Mouse (Mus musculus): ENCODE measurements around the gene Pdzd2. TPM values are rescaled to one million over a fixed set of nuclear protein-coding genes. Genes with fewer than 3 reads are reported as not detected.
A peak's percentile ranks its signal among the peaks of the same experiment; 100 is the strongest.

Pdzd2 gene
- polyA plus RNA-seq, 1 experiment from 2014 or later = 19.2 TPM

GRCm38 (mm10) chr15:12579196-12579595 is 160.5 kb downstream of the Pdzd2 start:
- no peaks in the 10 kb centered on the region for H3K9me3 ChIP-seq (replicated peaks; ENCODE audit: control insufficient read depth, low read length)
- no peak overlapping the region for H3K4me3 ChIP-seq (ENCODE audit: low read length)
- no peak overlapping the region for H3K4me2 ChIP-seq (ENCODE audit: low read depth, low read length)
- H3K36me3 ChIP-seq (ENCODE audit: control insufficient read depth, insufficient read depth) = no peaks in the 10 kb centered on the region
- no peak overlapping the region for H3K27ac ChIP-seq (ENCODE audit: low read length)
- ATAC-seq (replicated peaks; ENCODE audit: extremely low read depth, insufficient read depth, low FRiP score) = no peak
- H3K9ac ChIP-seq (ENCODE audit: low read length) = no peak overlapping the region
- peaks cover 4% of the 10 kb centered on the region for H3K4me1 ChIP-seq (ENCODE audit: control insufficient read depth, insufficient read depth, low read length)
- WGBS = 59% methylated on average over 6 of the region's 6 CpGs
- H3K27me3 ChIP-seq (ENCODE audit: control insufficient read depth, insufficient read depth, low read length) = no peaks in the 10 kb centered on the region

GRCm38 (mm10) chr15:12578276-12578675 is 161.4 kb downstream of the Pdzd2 start:
- no peaks in the 10 kb centered on the region for H3K36me3 ChIP-seq (ENCODE audit: control insufficient read depth, insufficient read depth)
- H3K4me1 ChIP-seq (ENCODE audit: control insufficient read depth, insufficient read depth, low read length) = peaks cover 4% of the 10 kb centered on the region
- no peaks in the 10 kb centered on the region for H3K27me3 ChIP-seq (ENCODE audit: control insufficient read depth, insufficient read depth, low read length)
- H3K4me3 ChIP-seq (ENCODE audit: low read length) = no peak overlapping the region
- WGBS = 57% methylated on average over 5 of the region's 5 CpGs
- H3K27ac ChIP-seq (ENCODE audit: low read length) = no peak overlapping the region
- H3K4me2 ChIP-seq (ENCODE audit: low read depth, low read length) = no peak overlapping the region
- no peak overlapping the region for H3K9ac ChIP-seq (ENCODE audit: low read length)
- ATAC-seq (replicated peaks; ENCODE audit: extremely low read depth, insufficient read depth, low FRiP score) = no peak
- H3K9me3 ChIP-seq (replicated peaks; ENCODE audit: control insufficient read depth, low read length) = no peaks in the 10 kb centered on the region

GRCm38 (mm10) chr15:12577715-12578114 is 162.0 kb downstream of the Pdzd2 start:
- Histone ChIP-seq H3K4me2 (ENCODE audit: low read depth, low read length) (no peak overlapping the region; the same call in 1 of the 2 replicates), H3K36me3 (ENCODE audit: control insufficient read depth, insufficient read depth) (no peaks in the 10 kb centered on the region), H3K27me3 (ENCODE audit: control insufficient read depth, insufficient read depth, low read length) (no peaks in the 10 kb centered on the region), H3K4me3 (ENCODE audit: low read length) (no peak overlapping the region), H3K27ac (ENCODE audit: low read length) (no peak overlapping the region), H3K9ac (ENCODE audit: low read length) (peak overlapping the region; percentile 3; the same call in 1 of the 2 replicates), H3K4me1 (ENCODE audit: control insufficient read depth, insufficient read depth, low read length) (peaks cover 4% of the 10 kb centered on the region), H3K9me3 (replicated peaks; ENCODE audit: control insufficient read depth, low read length) (no peaks in the 10 kb centered on the region)
- WGBS = 63% methylated on average over 6 of the region's 6 CpGs
- ATAC-seq (replicated peaks; ENCODE audit: extremely low read depth, insufficient read depth, low FRiP score) = no peak

GRCm38 (mm10) chr15:12577054-12577696 is 162.5 kb downstream of the Pdzd2 start:
- no peaks in the 10 kb centered on the region for H3K9me3 ChIP-seq (replicated peaks; ENCODE audit: control insufficient read depth, low read length)
- 28% methylated on average over 11 of the region's 11 CpGs for WGBS
- no peak overlapping the region for H3K27ac ChIP-seq (ENCODE audit: low read length)
- no peaks in the 10 kb centered on the region for H3K27me3 ChIP-seq (ENCODE audit: control insufficient read depth, insufficient read depth, low read length)
- no peak overlapping the region for H3K4me3 ChIP-seq (ENCODE audit: low read length)
- H3K4me1 ChIP-seq (ENCODE audit: control insufficient read depth, insufficient read depth, low read length) = peaks cover 4% of the 10 kb centered on the region
- H3K4me2 ChIP-seq (ENCODE audit: low read depth, low read length) = peak overlapping the region; percentile 28; the same call in 1 of the 2 replicates
- peak; percentile 61 for ATAC-seq (replicated peaks; ENCODE audit: extremely low read depth, insufficient read depth, low FRiP score)
- no peaks in the 10 kb centered on the region for H3K36me3 ChIP-seq (ENCODE audit: control insufficient read depth, insufficient read depth)
- peak overlapping the region; percentile 3; the same call in 1 of the 2 replicates for H3K9ac ChIP-seq (ENCODE audit: low read length)

- no peak overlapping the region for H3K4me3 ChIP-seq (ENCODE audit: low read length)
- H3K27me3 ChIP-seq (ENCODE audit: control insufficient read depth, insufficient read depth, low read length) = no peaks in the 10 kb centered on the region
- H3K4me2 ChIP-seq (ENCODE audit: low read depth, low read length) = no peak overlapping the region
- no peaks in the 10 kb centered on the region for H3K9me3 ChIP-seq (replicated peaks; ENCODE audit: control insufficient read depth, low read length)
- no peaks in the 10 kb centered on the region for H3K36me3 ChIP-seq (ENCODE audit: control insufficient read depth, insufficient read depth)
- no peak overlapping the region for H3K27ac ChIP-seq (ENCODE audit: low read length)
- H3K4me1 ChIP-seq (ENCODE audit: control insufficient read depth, insufficient read depth, low read length) = peaks cover 4% of the 10 kb centered on the region
- H3K9ac ChIP-seq (ENCODE audit: low read length) = no peak overlapping the region
- 68% methylated on average over 3 of the region's 3 CpGs for WGBS
- ATAC-seq (replicated peaks; ENCODE audit: extremely low read depth, insufficient read depth, low FRiP score) = no peak
These were observed 166.1 kb downstream of the Pdzd2 start for GRCm38 (mm10) chr15:12573621-12574020.

GRCm38 (mm10) chr15:12571168-12571567 is 168.6 kb downstream of the Pdzd2 start:
- H3K27me3 ChIP-seq (ENCODE audit: control insufficient read depth, insufficient read depth, low read length) = no peaks in the 10 kb centered on the region
- no peaks in the 10 kb centered on the region for H3K9me3 ChIP-seq (replicated peaks; ENCODE audit: control insufficient read depth, low read length)
- no peak for ATAC-seq (replicated peaks; ENCODE audit: extremely low read depth, insufficient read depth, low FRiP score)
- peaks cover 6% of the 10 kb centered on the region for H3K4me1 ChIP-seq (ENCODE audit: control insufficient read depth, insufficient read depth, low read length)
- H3K4me2 ChIP-seq (ENCODE audit: low read depth, low read length) = no peak overlapping the region
- H3K27ac ChIP-seq (ENCODE audit: low read length) = no peak overlapping the region
- H3K4me3 ChIP-seq (ENCODE audit: low read length) = no peak overlapping the region
- 58% methylated on average over 4 of the region's 4 CpGs for WGBS
- H3K36me3 ChIP-seq (ENCODE audit: control insufficient read depth, insufficient read depth) = no peaks in the 10 kb centered on the region
- no peak overlapping the region for H3K9ac ChIP-seq (ENCODE audit: low read length)

GRCm38 (mm10) chr15:12566637-12567440 is 172.9 kb downstream of the Pdzd2 start:
- no peak overlapping the region for H3K4me3 ChIP-seq (ENCODE audit: low read length)
- WGBS = 53% methylated on average over 11 of the region's 11 CpGs
- peaks cover 6% of the 10 kb centered on the region for H3K4me1 ChIP-seq (ENCODE audit: control insufficient read depth, insufficient read depth, low read length)
- H3K4me2 ChIP-seq (ENCODE audit: low read depth, low read length) = no peak overlapping the region
- H3K27me3 ChIP-seq (ENCODE audit: control insufficient read depth, insufficient read depth, low read length) = no peaks in the 10 kb centered on the region
- peak overlapping the region; percentile 67 for H3K27ac ChIP-seq (ENCODE audit: low read length)
- no peak overlapping the region for H3K9ac ChIP-seq (ENCODE audit: low read length)
- ATAC-seq (replicated peaks; ENCODE audit: extremely low read depth, insufficient read depth, low FRiP score) = peak; percentile 18; the same call in 1 of the 2 replicates
- no peaks in the 10 kb centered on the region for H3K9me3 ChIP-seq (replicated peaks; ENCODE audit: control insufficient read depth, low read length)
- no peaks in the 10 kb centered on the region for H3K36me3 ChIP-seq (ENCODE audit: control insufficient read depth, insufficient read depth)

- 63% methylated on average over 8 of the region's 8 CpGs for WGBS
- no peaks in the 10 kb centered on the region for H3K36me3 ChIP-seq (ENCODE audit: control insufficient read depth, insufficient read depth)
These were observed 174.4 kb downstream of the Pdzd2 start for GRCm38 (mm10) chr15:12565281-12565680.

GRCm38 (mm10) chr15:12560505-12560904 is 179.2 kb downstream of the Pdzd2 start:
- Histone ChIP-seq H3K4me1 (ENCODE audit: control insufficient read depth, insufficient read depth, low read length) (0 out of 2 replicates have a peak, but pooled peaks cover 3% of the 10 kb centered on the region), H3K36me3 (ENCODE audit: control insufficient read depth, insufficient read depth) (no peaks in the 10 kb centered on the region), H3K4me2 (ENCODE audit: low read depth, low read length) (no peak overlapping the region), H3K27me3 (ENCODE audit: control insufficient read depth, insufficient read depth, low read length) (no peaks in the 10 kb centered on the region), H3K4me3 (ENCODE audit: low read length) (no peak overlapping the region), H3K27ac (ENCODE audit: low read length) (no peak overlapping the region), H3K9me3 (replicated peaks; ENCODE audit: control insufficient read depth, low read length) (no peaks in the 10 kb centered on the region), H3K9ac (ENCODE audit: low read length) (no peak overlapping the region)
- 38% methylated on average over 8 of the region's 8 CpGs for WGBS
- no peak for ATAC-seq (replicated peaks; ENCODE audit: extremely low read depth, insufficient read depth, low FRiP score)

More at GRCm38 (mm10) chr15:12565281-12565680, 174.4 kb downstream of the Pdzd2 start:
- no peak overlapping the region for H3K4me2 ChIP-seq (ENCODE audit: low read depth, low read length)
- no peaks in the 10 kb centered on the region for H3K27me3 ChIP-seq (ENCODE audit: control insufficient read depth, insufficient read depth, low read length)
- H3K27ac ChIP-seq (ENCODE audit: low read length) = no peak overlapping the region
- H3K9ac ChIP-seq (ENCODE audit: low read length) = no peak overlapping the region
- ATAC-seq (replicated peaks; ENCODE audit: extremely low read depth, insufficient read depth, low FRiP score) = no peak
- no peaks in the 10 kb centered on the region for H3K9me3 ChIP-seq (replicated peaks; ENCODE audit: control insufficient read depth, low read length)
- peaks cover 9% of the 10 kb centered on the region for H3K4me1 ChIP-seq (ENCODE audit: control insufficient read depth, insufficient read depth, low read length)
- H3K4me3 ChIP-seq (ENCODE audit: low read length) = no peak overlapping the region

Measured in heart, embryonic 16.5 days (tissue).